Mouse (Mus musculus) duodenum, adult 2 months (tissue): ENCODE results near the gene Vmn2r3. TPM values are rescaled to one million over a fixed set of nuclear protein-coding genes. Genes with fewer than 3 reads are reported as not detected.

Source experiments
- polyA plus RNA-seq: library from polyadenylated mRNA; depleted of rRNA; stranded (reverse); fragments of >200 nt; gene quantifications from 2 replicates; pipeline ENCODE4 v1.2.3, GENCODE M21; 2012; ENCODE audit warnings: low replicate concordance; rRNA removed

Vmn2r3 gene
- not detected in 2 replicates for polyA plus RNA-seq

GRCm38 (mm10) chr3:64289609-64290008 is at the start of gene Vmn2r3:
Gene Vmn2r3 (minus strand): TSS chr3:64289709.

Other genes starting within 250 kb of the Vmn2r3 start
- not detected in 2 replicates for gene Vmn2r1, start 208.2 kb downstream of the Vmn2r3 start, polyA plus RNA-seq
- not detected in 2 replicates for gene Vmn2r2, start 147.8 kb downstream of the Vmn2r3 start, polyA plus RNA-seq
- not detected in 2 replicates for gene Vmn2r4, start 125.7 kb upstream of the Vmn2r3 start, polyA plus RNA-seq
- not detected in 2 replicates for gene Vmn2r5, start 220.1 kb upstream of the Vmn2r3 start, polyA plus RNA-seq